Mouse (Mus musculus): ENCODE measurements around the gene Lst1.

DNA sequence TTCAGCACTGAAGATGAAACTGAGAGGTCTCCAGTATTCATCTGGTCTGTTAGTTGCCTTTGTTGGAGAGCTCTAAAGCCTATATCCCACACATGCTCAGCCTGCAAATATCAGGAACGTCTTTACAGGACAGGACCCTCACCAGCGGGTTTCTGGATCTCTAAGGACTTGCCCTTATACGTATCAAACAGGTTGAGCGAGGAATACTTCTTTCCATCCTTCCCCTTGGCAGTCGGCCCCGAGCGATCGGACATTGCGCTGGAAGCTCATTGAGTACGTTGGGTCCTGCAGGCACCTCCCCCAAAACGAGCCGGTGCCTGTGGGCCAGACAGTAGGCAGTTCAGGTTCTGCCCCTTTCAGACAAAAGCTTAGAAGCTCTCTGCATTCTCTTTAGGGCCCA lies 25.5 kb downstream of the Lst1 start:
- no peak for TF ChIP-seq CTCF (IDR thresholded peaks at IDR 0.05; ENCODE audit: borderline replicate concordance, insufficient read depth, low read length)
- no peak for TF ChIP-seq POLR2A (IDR thresholded peaks at IDR 0.05; ENCODE audit: low read depth, low read length)

Data from embryonic fibroblast, embryonic 13.5 days (primary cell).